Mouse (Mus musculus) bone marrow, adult 2 months (tissue): ENCODE measurements at regions not wholly inside any gene's neighbourhood (a gene's known extent, or its start where the extent isn't known, plus 50 kb on each side); places are given as distances from the start of the nearest gene placed in this dataset.

ENCODE experiments used
- CTCF ChIP-seq: fragments of 200-500 bp; IDR thresholded peaks from 2 replicates; pipeline ENCODE4 v1.5.1; 2011; ENCODE audit warnings: low read length, control low read depth; ENCODE audit not compliant: control insufficient read depth, insufficient read depth
- POLR2A ChIP-seq: fragments of 200-500 bp; IDR thresholded peaks from 2 replicates; pipeline ENCODE4 v1.6.1; 2011; ENCODE audit warnings: low read depth, mild to moderate bottlenecking, control low read depth, low read length, borderline replicate concordance; ENCODE audit not compliant: control insufficient read depth

DNA sequence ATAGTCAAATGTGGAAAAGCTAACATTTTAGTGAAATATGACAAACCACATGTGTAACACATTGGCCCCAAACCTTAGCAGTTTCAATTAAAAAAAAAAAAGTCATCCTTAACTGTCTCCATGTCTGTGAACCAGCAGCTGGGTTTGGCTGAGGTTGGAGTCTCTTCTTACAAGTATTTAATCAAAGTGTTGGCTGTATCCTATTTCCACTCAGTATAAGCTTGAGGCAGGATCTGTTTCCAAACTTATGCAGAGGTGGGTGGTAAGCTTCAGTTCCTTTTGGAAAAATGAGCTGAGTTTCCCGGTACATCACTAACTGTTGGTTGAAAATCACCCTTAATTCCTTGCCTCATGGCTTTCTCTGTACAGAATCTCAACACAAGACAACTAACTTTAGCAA lies 377.4 kb downstream of the Plod2 start:
- TF ChIP-seq POLR2A, result no peak
- TF ChIP-seq CTCF, result no peak
